Comparison of ENCODE assay signal across 22 mouse cellular contexts in the genomic region with DNA sequence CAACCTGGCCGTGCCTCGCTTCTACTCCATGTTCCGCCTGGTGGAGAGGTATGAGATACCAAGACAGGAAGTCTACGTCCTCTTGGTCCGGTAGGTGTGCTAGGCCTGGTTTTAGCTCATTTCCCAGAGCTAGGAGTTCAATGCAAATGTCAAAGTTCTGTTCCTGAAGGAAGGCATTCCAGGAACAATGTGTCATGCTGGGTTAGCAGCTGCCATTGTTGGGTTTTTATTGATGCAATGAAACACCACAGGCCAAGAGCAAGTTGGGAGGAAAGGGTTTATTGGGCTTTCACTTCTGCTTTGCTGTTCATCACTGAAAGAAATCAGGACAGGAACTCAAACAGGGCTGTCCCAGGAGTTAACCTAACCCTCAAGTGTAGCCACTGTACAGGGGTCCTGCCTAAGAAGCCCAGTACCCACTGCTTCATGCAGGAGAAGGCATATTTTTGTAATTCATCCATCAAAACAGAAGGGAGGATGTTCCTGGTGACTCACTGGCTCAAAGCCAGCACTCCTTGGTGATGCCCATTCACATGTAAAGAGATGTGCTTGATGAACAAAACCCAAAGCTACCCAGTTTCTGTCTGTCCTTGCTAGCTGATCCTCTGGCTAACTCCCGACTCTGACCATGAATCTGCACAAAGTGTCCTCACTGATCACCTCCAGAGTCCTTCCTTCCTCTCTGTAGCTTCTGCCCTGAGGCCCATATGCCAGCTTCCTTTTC. TPM values are rescaled to one million over a fixed set of nuclear protein-coding genes. Genes with fewer than 3 reads are reported as not detected.
A peak's percentile ranks its signal among the peaks of the same experiment; 100 is the strongest.
DNase-seq lines count a peak whose midpoint lies in the region; ATAC-seq lines count a peak whose summit lies in the region.
"Had no signal": no experiment of that assay in that cellular context is flagged by ENCODE, and none has a peak within 500 bp of the region (broad histone marks: within the 10 kb centered on the region; RNA-seq: fewer than 3 reads in every experiment).

No protein-coding gene starts in this region.

- ATAC-seq in heart, embryonic 11.5 days (replicated peaks; ENCODE audit: insufficient number of reproducible peaks, low FRiP score, low TSS enrichment) = no peak
- no peak for ATAC-seq in monocyte, adult 5-6 weeks (replicated peaks; ENCODE audit: insufficient number of reproducible peaks, low FRiP score, low TSS enrichment, poor library complexity, severe bottlenecking)
- ATAC-seq: forebrain, postnatal 0 days; hindbrain, embryonic 16.5 days; midbrain, embryonic 16.5 days had no signal

- H3K4me3 ChIP-seq in heart, embryonic 11.5 days (ENCODE audit: low read depth, low read length) = no peak overlapping the region
- H3K4me3 ChIP-seq: erythroblast, embryonic 14.5 days; heart, embryonic 10.5 days; megakaryocyte, embryonic 14.5 days had no signal

- no peaks in the 10 kb centered on the region for H3K9me3 ChIP-seq in heart, embryonic 11.5 days (replicated peaks; ENCODE audit: control insufficient read depth, low read length)
- H3K9me3 ChIP-seq: heart, embryonic 10.5 days; megakaryocyte, embryonic 14.5 days had no signal

- no peaks in the 10 kb centered on the region for H3K4me1 ChIP-seq in heart, embryonic 11.5 days (ENCODE audit: control insufficient read depth, insufficient read depth, low read length)
- H3K4me1 ChIP-seq: heart, embryonic 10.5 days had no signal

- no peaks in the 10 kb centered on the region for H3K36me3 ChIP-seq in heart, embryonic 11.5 days (ENCODE audit: control insufficient read depth, insufficient read depth, low read length)
- H3K36me3 ChIP-seq: heart, embryonic 10.5 days had no signal

- peaks cover 16% of the 10 kb centered on the region; the same call in 1 of the 2 replicates for H3K27me3 ChIP-seq in heart, embryonic 11.5 days (ENCODE audit: control insufficient read depth, insufficient read depth, low read length)

- no peak overlapping the region for H3K4me2 ChIP-seq in heart, embryonic 11.5 days

- H3K9ac ChIP-seq in heart, embryonic 11.5 days (ENCODE audit: low read depth, low read length) = no peak overlapping the region
- H3K9ac ChIP-seq: forebrain, postnatal 0 days had no signal

- no peak overlapping the region for H3K27ac ChIP-seq in heart, embryonic 11.5 days (ENCODE audit: low read depth, low read length)
- H3K27ac ChIP-seq: heart, embryonic 10.5 days had no signal

- WGBS in heart, embryonic 11.5 days (ENCODE audit: insufficient replicate concordance) = 75% methylated on average over 6 of the region's 6 CpGs

- DNase-seq in heart, adult 11 months = peak; percentile 66
- DNase-seq in 3T3-L1 (ENCODE audit: low read depth, low spot score) = peak; percentile 7
- DNase-seq in R1 (ENCODE audit: low read depth, low spot score) = peak; percentile 97
- DNase-seq in cerebellum, postnatal 14 days = peak; percentile 61 to 62
- DNase-seq in gastrocnemius, postnatal 10 days = no peak
- DNase-seq in urinary bladder, postnatal 36 days (ENCODE audit: low spot score in 2 of 2) = no peak
- DNase-seq: adrenal gland, postnatal 14 days; B cell, adult 2 months; forebrain, postnatal 0 days; gastrocnemius, postnatal 14 days; heart, postnatal 36 days; kidney, adult 9 months; lung, adult 2 months; thymus, postnatal 36 days had no signal

RNA-seq across cellular contexts. Expression of a gene that starts 52.8 kb away (rescaled TPM):
- polyA plus RNA-seq in heart, embryonic 11.5 days (2014; fragmentation: Nextera tagmentation; extraction: Ambion mirVana) = 70.6 and 71.6 TPM in 2 replicates
- total RNA-seq in monocyte, adult 5-6 weeks (2017) = 19.4 to 40.3 TPM (median 26.7 TPM) in 3 replicates
- total RNA-seq in gastrocnemius, postnatal 10 days (2021) = 10 to 100 TPM; 31.5 to 32.5 TPM

RNA-seq across cellular contexts. Expression of a gene that starts 55.6 kb away (rescaled TPM):
- polyA plus RNA-seq in heart, embryonic 11.5 days (2014; fragmentation: Nextera tagmentation; extraction: Ambion mirVana) = 0.10 and 0.25 TPM in 2 replicates
- not detected in 3 replicates for total RNA-seq in monocyte, adult 5-6 weeks (2017)
- total RNA-seq in gastrocnemius, postnatal 10 days (2021) = under 1 TPM; 0.33 to 0.61 TPM
- total RNA-seq: MEL had no signal
- polyA plus RNA-seq: erythroblast, embryonic 14.5 days; heart, embryonic 10.5 days had no signal

RNA-seq across cellular contexts. Expression of a gene that starts 59.6 kb away (rescaled TPM):
- polyA plus RNA-seq in heart, embryonic 11.5 days (2014; fragmentation: Nextera tagmentation; extraction: Ambion mirVana) = 4.6 and 5.9 TPM in 2 replicates
- 6.9 to 12.5 TPM (median 8.4 TPM) in 3 replicates for total RNA-seq in monocyte, adult 5-6 weeks (2017)
- 1 to 10 TPM; 4.0 to 5.5 TPM for total RNA-seq in gastrocnemius, postnatal 10 days (2021)

Comparison
In these comparisons a context has a peak if more than half of its experiments do, and no peak if none do; other contexts are left out.
1. DNase-seq: peak in heart, adult 11 months (single experiment), 3T3-L1 (single experiment), R1 (single experiment) and cerebellum, postnatal 14 days (2 of 2); none in gastrocnemius, postnatal 10 days (single experiment) and urinary bladder, postnatal 36 days (0 of 2).